ENCODE assay signal across 13 mouse cellular contexts in the genomic region with DNA sequence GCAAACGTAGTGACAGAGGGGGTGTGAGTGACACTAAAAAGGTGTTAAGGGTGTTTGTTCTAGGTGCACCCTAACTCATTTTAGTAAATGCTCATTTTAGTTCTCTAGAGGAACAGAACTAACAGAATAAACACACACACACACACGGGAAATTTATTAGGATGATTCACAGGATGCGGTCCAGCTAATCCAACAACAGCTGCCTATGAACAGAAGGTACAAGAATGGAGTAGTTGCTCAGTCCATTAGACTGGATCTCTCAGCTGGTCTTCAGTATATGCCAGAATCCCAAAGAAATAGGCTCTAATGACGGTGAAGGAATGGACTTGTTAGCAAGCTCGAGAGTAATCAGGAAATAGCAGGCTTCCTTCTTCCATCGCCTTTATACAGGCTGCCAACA.
"Had no signal": no experiment of that assay in that cellular context is flagged by ENCODE, and none has a peak within 500 bp of the region (broad histone marks: within the 10 kb centered on the region; RNA-seq: fewer than 3 reads in every experiment).

No protein-coding gene starts in this region.

- H3K4me3 ChIP-seq: neural tube, embryonic 12.5 days; neural tube, embryonic 13.5 days; neural tube, embryonic 15.5 days; stomach, embryonic 15.5 days had no signal

- DNase-seq: right cerebral cortex, adult 18-20 months; right cerebral cortex, postnatal 14 days; right cerebral cortex, postnatal 25 days; right cerebral cortex, postnatal 4 days; spleen, adult 18-20 months; thymus, adult 18-20 months; thymus, postnatal 14 days; thymus, postnatal 25 days; thymus, postnatal 36 days had no signal

- H3K27me3 ChIP-seq: neural tube, embryonic 12.5 days; neural tube, embryonic 13.5 days; neural tube, embryonic 15.5 days; stomach, embryonic 15.5 days had no signal

- H3K4me2 ChIP-seq: neural tube, embryonic 12.5 days; neural tube, embryonic 13.5 days; neural tube, embryonic 15.5 days; stomach, embryonic 15.5 days had no signal

- H3K36me3 ChIP-seq: neural tube, embryonic 12.5 days; neural tube, embryonic 13.5 days; neural tube, embryonic 15.5 days; stomach, embryonic 15.5 days had no signal
